Mouse (Mus musculus): ENCODE measurements around the gene Tbc1d22a. TPM values are rescaled to one million over a fixed set of nuclear protein-coding genes. Genes with fewer than 3 reads are reported as not detected.
"Not testable (repeated sequence)": the region's sequence is repeated elsewhere in the genome, so short reads cannot be mapped to it uniquely, and the experiment has no call there.

The Tbc1d22a gene
- polyA plus RNA-seq, 1 experiment from 2014 or later, result 12.5 TPM

DNA sequence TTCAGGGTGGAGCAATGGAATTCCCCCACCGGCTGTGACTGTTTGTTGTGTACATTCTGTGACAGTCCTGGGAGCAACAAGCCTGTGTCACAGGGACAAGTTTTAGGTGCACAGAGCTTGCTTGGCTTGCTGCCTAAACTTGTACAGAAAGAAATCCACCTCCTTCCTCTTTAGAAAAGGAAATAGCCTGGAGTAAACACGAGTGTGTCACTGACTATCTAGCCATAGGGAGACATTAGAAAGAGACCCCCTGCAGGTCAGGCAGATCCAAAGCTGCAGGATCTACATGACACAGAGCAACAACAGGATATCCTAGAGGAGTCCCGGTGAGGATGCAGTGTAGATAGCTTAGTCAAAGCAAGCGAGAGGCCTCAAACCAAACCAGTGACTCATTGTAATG, 13.2 kb upstream of the Tbc1d22a start:
- peak overlapping the region; percentile 29; the same call in 1 of the 2 replicates for H3K27ac ChIP-seq (ENCODE audit: low read length)
- no peaks in the 10 kb centered on the region for H3K9me3 ChIP-seq (ENCODE audit: control insufficient read depth, low read length)
- H3K36me3 ChIP-seq (ENCODE audit: control insufficient read depth, insufficient read depth, low read length), result no peaks in the 10 kb centered on the region
- peaks cover 2% of the 10 kb centered on the region; the same call in 1 of the 2 replicates for H3K4me1 ChIP-seq (ENCODE audit: control insufficient read depth, insufficient read depth, low read length)
- no peaks in the 10 kb centered on the region for H3K27me3 ChIP-seq (replicated peaks; ENCODE audit: control insufficient read depth, insufficient read depth, low read length)
- WGBS, result 41% methylated on average over 4 of the region's 4 CpGs
- H3K4me2 ChIP-seq (ENCODE audit: low read depth, low read length), result no peak overlapping the region
- no peak overlapping the region for H3K4me3 ChIP-seq (ENCODE audit: low read length)
- no peak for ATAC-seq
- no peak overlapping the region for H3K9ac ChIP-seq (ENCODE audit: low read depth, low read length)

DNA sequence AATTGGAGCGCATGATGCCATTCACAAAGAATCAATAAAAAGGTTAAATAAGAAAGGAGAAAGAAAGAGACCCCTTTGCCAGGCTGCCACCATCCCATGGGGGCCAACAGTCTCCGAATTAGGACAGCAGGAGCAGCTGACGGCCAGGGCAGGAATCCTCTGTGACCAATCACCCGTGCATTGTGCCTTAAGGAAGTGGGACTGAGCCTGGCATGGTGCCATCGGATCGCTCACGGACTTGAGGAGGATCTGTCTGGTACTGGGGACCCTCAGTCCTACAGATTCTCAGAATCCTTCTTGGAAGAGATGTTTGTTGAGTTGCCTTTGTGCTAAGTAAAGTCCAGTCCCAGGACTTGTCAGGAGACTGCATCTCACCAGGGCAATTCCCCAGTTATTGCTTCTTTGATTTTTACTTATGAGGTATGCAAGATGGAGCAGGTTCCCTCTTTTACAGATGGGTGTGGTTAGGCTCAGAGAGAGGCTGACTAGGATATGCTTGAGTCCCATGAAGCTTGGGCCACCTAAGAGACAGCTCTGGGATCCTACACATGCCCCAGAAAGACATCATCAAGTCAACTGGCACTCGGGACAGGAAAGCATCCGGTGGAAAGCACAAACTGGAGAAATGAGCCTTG, 12.4 kb upstream of the Tbc1d22a start:
- WGBS, result 74% methylated on average over 9 of the region's 9 CpGs
- no peaks in the 10 kb centered on the region for H3K9me3 ChIP-seq (ENCODE audit: control insufficient read depth, low read length)
- no peak overlapping the region for H3K4me3 ChIP-seq (ENCODE audit: low read length)
- H3K4me2 ChIP-seq (ENCODE audit: low read depth, low read length), result no peak overlapping the region
- no peak for ATAC-seq
- no peaks in the 10 kb centered on the region for H3K27me3 ChIP-seq (replicated peaks; ENCODE audit: control insufficient read depth, insufficient read depth, low read length)
- H3K9ac ChIP-seq (ENCODE audit: low read depth, low read length), result no peak overlapping the region
- no peaks in the 10 kb centered on the region for H3K36me3 ChIP-seq (ENCODE audit: control insufficient read depth, insufficient read depth, low read length)
- peaks cover 2% of the 10 kb centered on the region; the same call in 1 of the 2 replicates for H3K4me1 ChIP-seq (ENCODE audit: control insufficient read depth, insufficient read depth, low read length)
- H3K27ac ChIP-seq (ENCODE audit: low read length), result no peak overlapping the region; the same call in 1 of the 2 replicates

GRCm38 (mm10) chr15:86202640-86203039, 11.6 kb upstream of the Tbc1d22a start:
- Histone ChIP-seq H3K9ac (ENCODE audit: low read depth, low read length) (no peak overlapping the region), H3K9me3 (ENCODE audit: control insufficient read depth, low read length) (no peaks in the 10 kb centered on the region), H3K36me3 (ENCODE audit: control insufficient read depth, insufficient read depth, low read length) (no peaks in the 10 kb centered on the region), H3K27ac (ENCODE audit: low read length) (0 out of 2 replicates have a peak overlapping the region, but pooled peaks have one; percentile 1), H3K27me3 (replicated peaks; ENCODE audit: control insufficient read depth, insufficient read depth, low read length) (no peaks in the 10 kb centered on the region), H3K4me2 (ENCODE audit: low read depth, low read length) (no peak overlapping the region), H3K4me3 (ENCODE audit: low read length) (no peak overlapping the region), H3K4me1 (ENCODE audit: control insufficient read depth, insufficient read depth, low read length) (peaks cover 2% of the 10 kb centered on the region; the same call in 1 of the 2 replicates)
- WGBS, result 45% methylated on average over 6 of the region's 6 CpGs
- no peak for ATAC-seq

DNA sequence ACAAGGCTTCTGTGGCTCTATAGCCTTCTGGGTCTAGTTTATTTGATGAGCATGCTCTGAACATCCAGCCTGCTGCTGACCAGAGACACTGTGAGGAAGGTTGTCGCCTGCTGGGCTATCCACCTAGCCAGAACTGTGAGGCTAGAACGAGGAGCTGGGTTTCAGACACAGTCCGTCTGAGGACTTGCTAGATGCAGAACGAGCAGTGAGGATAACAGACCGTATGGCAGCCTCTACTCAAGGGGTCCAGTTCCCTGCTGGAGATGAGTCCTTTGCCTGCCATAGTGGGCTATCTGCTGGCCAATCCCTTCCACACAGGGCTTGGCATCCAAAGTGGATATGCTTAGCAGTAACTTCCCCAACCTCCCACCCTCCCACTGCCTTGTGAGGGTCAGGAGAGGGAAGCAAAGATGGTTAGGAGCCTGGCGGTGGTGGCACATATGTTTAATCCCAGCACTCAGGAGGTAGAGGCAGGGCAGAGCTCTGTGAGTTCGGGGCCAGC, 10.9 kb upstream of the Tbc1d22a start:
- WGBS, result 79% methylated on average over 7 of the region's 7 CpGs
- Histone ChIP-seq H3K4me3 (ENCODE audit: low read length) (no peak overlapping the region), H3K9me3 (ENCODE audit: control insufficient read depth, low read length) (no peaks in the 10 kb centered on the region), H3K4me1 (ENCODE audit: control insufficient read depth, insufficient read depth, low read length) (peaks cover 2% of the 10 kb centered on the region; the same call in 1 of the 2 replicates), H3K36me3 (ENCODE audit: control insufficient read depth, insufficient read depth, low read length) (no peaks in the 10 kb centered on the region), H3K27ac (ENCODE audit: low read length) (no peak overlapping the region), H3K4me2 (ENCODE audit: low read depth, low read length) (no peak overlapping the region), H3K27me3 (replicated peaks; ENCODE audit: control insufficient read depth, insufficient read depth, low read length) (no peaks in the 10 kb centered on the region), H3K9ac (ENCODE audit: low read depth, low read length) (no peak overlapping the region)
- no peak for ATAC-seq

- Histone ChIP-seq H3K36me3 (ENCODE audit: control insufficient read depth, insufficient read depth, low read length) (no peaks in the 10 kb centered on the region), H3K4me1 (ENCODE audit: control insufficient read depth, insufficient read depth, low read length) (peaks cover 2% of the 10 kb centered on the region; the same call in 1 of the 2 replicates), H3K27me3 (replicated peaks; ENCODE audit: control insufficient read depth, insufficient read depth, low read length) (no peaks in the 10 kb centered on the region), H3K4me3 (ENCODE audit: low read length) (no peak overlapping the region), H3K4me2 (ENCODE audit: low read depth, low read length) (0 out of 2 replicates have a peak overlapping the region, but pooled peaks have one; percentile 9), H3K9ac (ENCODE audit: low read depth, low read length) (no peak overlapping the region), H3K27ac (ENCODE audit: low read length) (peak overlapping the region; percentile 24; the same call in 1 of the 2 replicates), H3K9me3 (ENCODE audit: control insufficient read depth, low read length) (no peaks in the 10 kb centered on the region)
- 48% methylated on average over 7 of the region's 7 CpGs for WGBS
- peak; percentile 31; the same call in 1 of the 2 replicates for ATAC-seq
Observed at GRCm38 (mm10) chr15:86203942-86204561, 10.2 kb upstream of the Tbc1d22a start.

DNA sequence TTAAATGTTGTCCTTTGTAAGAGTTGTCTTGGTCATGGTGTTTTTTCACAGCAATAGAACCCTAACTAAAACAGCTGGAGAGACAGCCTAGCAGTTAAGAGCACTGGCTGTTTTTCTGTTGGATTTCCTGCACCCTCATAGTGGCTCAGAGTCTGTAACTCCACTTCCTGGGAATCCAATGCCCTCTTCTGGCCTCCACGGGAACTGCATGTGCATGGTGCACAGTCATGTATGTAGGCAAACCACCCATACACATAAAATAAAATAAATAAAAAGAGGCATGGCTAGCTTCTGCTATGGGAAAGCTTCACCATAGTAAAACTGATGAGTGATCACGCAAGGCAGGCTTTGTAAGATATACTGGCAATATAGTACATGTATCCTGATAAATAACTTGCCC, 9.0 kb upstream of the Tbc1d22a start:
- Histone ChIP-seq H3K27me3 (replicated peaks; ENCODE audit: control insufficient read depth, insufficient read depth, low read length) (no peaks in the 10 kb centered on the region), H3K4me1 (ENCODE audit: control insufficient read depth, insufficient read depth, low read length) (peaks cover 2% of the 10 kb centered on the region; the same call in 1 of the 2 replicates), H3K9me3 (ENCODE audit: control insufficient read depth, low read length) (no peaks in the 10 kb centered on the region), H3K4me2 (ENCODE audit: low read depth, low read length) (no peak overlapping the region), H3K27ac (ENCODE audit: low read length) (no peak overlapping the region), H3K9ac (ENCODE audit: low read depth, low read length) (no peak overlapping the region), H3K36me3 (ENCODE audit: control insufficient read depth, insufficient read depth, low read length) (no peaks in the 10 kb centered on the region), H3K4me3 (ENCODE audit: low read length) (no peak overlapping the region)
- ATAC-seq, result no peak
- 58% methylated on average over 2 of the region's 2 CpGs for WGBS

- H3K9me3 ChIP-seq (ENCODE audit: control insufficient read depth, low read length), result no peaks in the 10 kb centered on the region
- no peak overlapping the region for H3K4me2 ChIP-seq (ENCODE audit: low read depth, low read length)
- H3K4me3 ChIP-seq (ENCODE audit: low read length), result no peak overlapping the region
- no peak overlapping the region for H3K9ac ChIP-seq (ENCODE audit: low read depth, low read length)
- H3K36me3 ChIP-seq (ENCODE audit: control insufficient read depth, insufficient read depth, low read length), result no peaks in the 10 kb centered on the region
- 68% methylated on average over 4 of the region's 4 CpGs for WGBS
- ATAC-seq, result peak; percentile 47
- H3K27me3 ChIP-seq (replicated peaks; ENCODE audit: control insufficient read depth, insufficient read depth, low read length), result no peaks in the 10 kb centered on the region
- no peak overlapping the region for H3K27ac ChIP-seq (ENCODE audit: low read length)
- peaks cover 2% of the 10 kb centered on the region; the same call in 1 of the 2 replicates for H3K4me1 ChIP-seq (ENCODE audit: control insufficient read depth, insufficient read depth, low read length)
Observed at GRCm38 (mm10) chr15:86206385-86206784, 7.9 kb upstream of the Tbc1d22a start.

DNA sequence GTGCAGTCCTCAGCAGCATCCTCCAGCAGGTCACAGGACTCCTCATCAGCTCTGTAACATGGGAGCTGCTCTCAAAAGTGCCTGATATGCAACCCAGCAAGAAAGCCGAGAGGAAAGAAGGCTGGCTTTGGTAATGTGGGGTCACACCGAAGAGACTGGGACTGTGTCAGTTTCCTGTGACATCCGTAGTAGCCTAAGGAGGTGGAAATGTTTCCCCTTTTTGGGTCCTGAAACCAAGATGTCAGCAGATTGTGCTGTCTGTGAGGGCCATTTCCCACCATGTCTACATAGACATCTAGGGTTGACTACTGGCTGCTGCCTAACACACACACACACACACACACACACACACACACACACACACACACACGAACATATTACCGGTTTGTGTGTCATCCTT, 2.1 kb upstream of the Tbc1d22a start:
- H3K4me2 ChIP-seq (ENCODE audit: low read depth, low read length); H3K36me3 ChIP-seq (ENCODE audit: control insufficient read depth, insufficient read depth, low read length); H3K9me3 ChIP-seq (ENCODE audit: control insufficient read depth, low read length); H3K27me3 ChIP-seq (replicated peaks; ENCODE audit: control insufficient read depth, insufficient read depth, low read length); H3K27ac ChIP-seq (ENCODE audit: low read length); ATAC-seq; H3K9ac ChIP-seq (ENCODE audit: low read depth, low read length); H3K4me3 ChIP-seq (ENCODE audit: low read length): not testable (repeated sequence)
- H3K4me1 ChIP-seq (ENCODE audit: control insufficient read depth, insufficient read depth, low read length), result peaks cover 15% of the 10 kb centered on the region
- WGBS, result 89% methylated on average over 5 of the region's 5 CpGs

DNA sequence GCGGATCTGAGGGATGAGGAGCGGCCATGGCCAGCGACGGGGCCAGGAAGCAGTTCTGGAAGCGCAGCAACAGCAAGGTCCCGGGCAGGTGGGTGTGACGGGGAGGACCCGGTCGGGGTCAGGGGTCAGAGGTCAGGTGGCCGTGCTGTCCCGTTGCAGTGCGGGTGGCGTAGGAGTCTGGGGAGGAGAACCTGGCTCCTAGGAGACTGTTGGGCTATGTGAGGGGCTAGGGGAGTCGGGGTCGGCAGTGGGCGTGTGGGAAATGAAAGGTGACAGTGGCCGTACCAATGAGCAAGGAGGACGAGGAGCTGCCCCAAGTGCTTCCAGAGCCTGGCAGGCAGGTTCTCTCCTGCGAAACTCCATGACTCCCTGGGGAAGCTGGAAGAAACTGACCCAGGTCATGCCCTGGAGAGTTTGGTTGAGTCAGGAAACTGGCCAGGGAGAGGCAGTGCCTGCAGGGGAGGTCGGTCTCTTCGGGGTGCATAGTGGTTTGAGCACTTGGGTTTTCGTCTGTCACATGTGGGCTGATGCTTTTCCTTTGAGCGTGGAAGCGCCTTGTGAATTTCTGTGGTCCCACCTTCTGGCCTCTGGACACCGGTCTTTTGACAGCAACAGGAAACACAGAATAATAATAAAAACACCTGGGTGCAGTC, 416 bp downstream of the Tbc1d22a start:
- ATAC-seq, result no peak; the same call in 1 of the 2 replicates
- H3K4me2 ChIP-seq (ENCODE audit: low read depth, low read length), result peak overlapping the region; percentile 84
- peak overlapping the region; percentile 97 for H3K9ac ChIP-seq (ENCODE audit: low read depth, low read length)
- peak overlapping the region; percentile 92 for H3K27ac ChIP-seq (ENCODE audit: low read length)
- no peaks in the 10 kb centered on the region for H3K27me3 ChIP-seq (replicated peaks; ENCODE audit: control insufficient read depth, insufficient read depth, low read length)
- H3K36me3 ChIP-seq (ENCODE audit: control insufficient read depth, insufficient read depth, low read length), result no peaks in the 10 kb centered on the region
- H3K4me1 ChIP-seq (ENCODE audit: control insufficient read depth, insufficient read depth, low read length), result peaks cover 15% of the 10 kb centered on the region
- H3K4me3 ChIP-seq (ENCODE audit: low read length), result peak overlapping the region; percentile 92
- H3K9me3 ChIP-seq (ENCODE audit: control insufficient read depth, low read length), result no peaks in the 10 kb centered on the region
- 12% methylated on average over 25 of the region's 25 CpGs for WGBS
